Mouse (Mus musculus) embryonic fibroblast, embryonic 13.5 days (primary cell): ENCODE measurements around the gene Cep128.

Experiments used
- CTCF ChIP-seq: IDR thresholded peaks from 2 replicates; pipeline ENCODE4 v1.5.1; 2011; ENCODE audit warnings: mild to moderate bottlenecking, control low read depth, low read length, moderate library complexity, borderline replicate concordance; ENCODE audit not compliant: insufficient read depth
- POLR2A ChIP-seq: IDR thresholded peaks from 2 replicates; pipeline ENCODE4 v1.6.1; 2011; ENCODE audit warnings: low read depth, mild to moderate bottlenecking, control low read depth, low read length, moderate library complexity

DNA sequence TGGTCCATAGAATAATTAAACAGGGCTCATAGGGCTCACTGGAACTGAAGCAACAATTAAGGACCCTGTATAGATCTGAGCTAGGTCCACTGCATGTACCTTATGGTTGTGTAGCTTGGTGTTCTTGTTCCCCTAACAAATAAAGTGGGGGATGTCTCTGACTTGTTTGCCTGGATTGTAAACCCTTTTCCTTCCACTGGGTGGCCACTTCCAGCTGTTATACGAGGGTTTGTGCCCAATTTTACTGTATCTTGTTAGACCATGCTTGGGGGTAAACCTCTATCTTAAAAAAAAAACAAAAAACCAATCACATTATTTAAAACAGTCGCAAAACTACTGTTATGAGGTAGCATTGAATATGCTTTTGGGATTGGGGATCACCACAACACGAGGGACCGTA is 402.2 kb downstream of the Cep128 start:
- no peak for TF ChIP-seq POLR2A
- no peak for TF ChIP-seq CTCF
